Mouse (Mus musculus): Measurements from ENCODE around the gene Ccz1.

- TF ChIP-seq CTCF (conservative IDR thresholded peaks at IDR 0.05; ENCODE audit: low read length) = no peak
- no peak for TF ChIP-seq POU5F1 (IDR thresholded peaks at IDR 0.05; ENCODE audit: borderline replicate concordance, low read length)
Measured at GRCm38 (mm10) chr5:143993849-143994248, 20.8 kb downstream of the Ccz1 start.
